Mouse (Mus musculus) C2C12 (cell line): ENCODE results near the gene Meis2. TPM values are rescaled to one million over a fixed set of nuclear protein-coding genes. Genes with fewer than 3 reads are reported as not detected.

ENCODE experiments used
- H3K27me3 ChIP-seq: one replicate; pipeline ENCODE4 v1.6.1; 2011; ENCODE audit not compliant: control insufficient read depth, insufficient read depth, insufficient read length
- H3K36me3 ChIP-seq: one replicate; pipeline ENCODE4 v1.6.1; 2011; ENCODE audit not compliant: control insufficient read depth, insufficient read depth
- H3K4me3 ChIP-seq: one replicate; pipeline ENCODE4 v1.5.1; 2011; ENCODE audit warnings: mild to moderate bottlenecking, control low read depth; ENCODE audit not compliant: poor library complexity, insufficient read depth, severe bottlenecking
- H3K79me2 ChIP-seq: one replicate; pipeline ENCODE4 v1.6.1; 2011; ENCODE audit not compliant: control insufficient read depth, insufficient read depth
- H3K79me3 ChIP-seq: one replicate; pipeline ENCODE4 v1.6.1; 2011; ENCODE audit warnings: low read depth, control low read depth
- H3ac ChIP-seq: one replicate; pipeline ENCODE3; 2011; ENCODE audit warnings: low read depth; ENCODE audit not compliant: control insufficient read depth, insufficient read length
- CEBPB ChIP-seq: IDR thresholded peaks from one replicate; pipeline ENCODE4 v1.6.1; 2011; ENCODE audit warnings: low read depth, mild to moderate bottlenecking, control low read depth, moderate library complexity
- CTCF ChIP-seq: IDR thresholded peaks from one replicate; pipeline ENCODE4 v1.5.1; 2011; ENCODE audit not compliant: control insufficient read depth, insufficient read depth, insufficient read length
- FOSL1 ChIP-seq: IDR thresholded peaks from one replicate; pipeline ENCODE4 v1.8.0; 2011; ENCODE audit warnings: mild to moderate bottlenecking, low read length; ENCODE audit not compliant: poor library complexity, insufficient read depth, severe bottlenecking
- MAX ChIP-seq: IDR thresholded peaks from one replicate; pipeline ENCODE4 v1.6.1; 2011; ENCODE audit warnings: mild to moderate bottlenecking, control low read depth
- MYOD1 ChIP-seq: IDR thresholded peaks from one replicate; pipeline ENCODE4 v1.6.1; 2011; ENCODE audit warnings: low read depth; ENCODE audit not compliant: control insufficient read depth, insufficient read length
- MYOG ChIP-seq: IDR thresholded peaks from one replicate; pipeline ENCODE4 v1.6.1; 2011; ENCODE audit not compliant: control insufficient read depth, insufficient read length; ENCODE audit errors: extremely low read depth
- USF1 ChIP-seq: IDR thresholded peaks from one replicate; pipeline ENCODE4 v1.6.1; 2011; ENCODE audit warnings: low read depth, mild to moderate bottlenecking, control low read depth, moderate library complexity
- polyA plus RNA-seq: library from polyadenylated mRNA; unstranded; fragments of >200 nt; fragmentation: generic; extraction: Trizol; gene quantifications from one replicate; pipeline ENCODE4 v1.2.1, GENCODE M21; 2012; ENCODE audit warnings: missing spikeins

Meis2 gene
- polyA plus RNA-seq, 1 experiment: 16.3 TPM

DNA sequence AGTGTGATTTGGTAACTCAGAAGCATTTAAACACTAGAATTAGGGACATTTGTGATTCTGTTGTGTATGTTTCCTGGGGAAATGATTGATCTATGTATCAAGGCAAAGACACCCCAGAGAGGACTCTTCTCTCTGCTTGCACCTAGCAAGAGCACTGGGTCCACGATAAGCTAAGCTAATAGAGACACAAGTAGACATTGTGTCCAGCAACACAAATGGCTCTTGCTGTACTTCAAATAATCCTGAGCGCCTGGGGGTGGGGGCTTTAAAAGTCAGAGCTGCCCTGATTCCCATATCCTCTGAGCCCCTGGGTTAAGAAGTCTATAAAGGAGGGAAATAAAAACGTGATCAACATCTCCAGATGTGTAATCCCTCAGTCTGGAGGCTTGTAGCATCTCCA, 6.6 kb downstream of the Meis2 start:
- Histone ChIP-seq H3ac (no peak overlapping the region), H3K79me2 (peaks cover 80% of the 10 kb centered on the region), H3K79me3 (peaks cover 39% of the 10 kb centered on the region), H3K4me3 (no peak overlapping the region), H3K27me3 (no peaks in the 10 kb centered on the region), H3K36me3 (peaks cover 29% of the 10 kb centered on the region)
- TF ChIP-seq USF1: no peak
- no peak for TF ChIP-seq CTCF
- no peak for TF ChIP-seq CEBPB
- TF ChIP-seq MAX: no peak
- no peak for TF ChIP-seq MYOD1
- TF ChIP-seq MYOG: no peak
- no peak for TF ChIP-seq FOSL1

DNA sequence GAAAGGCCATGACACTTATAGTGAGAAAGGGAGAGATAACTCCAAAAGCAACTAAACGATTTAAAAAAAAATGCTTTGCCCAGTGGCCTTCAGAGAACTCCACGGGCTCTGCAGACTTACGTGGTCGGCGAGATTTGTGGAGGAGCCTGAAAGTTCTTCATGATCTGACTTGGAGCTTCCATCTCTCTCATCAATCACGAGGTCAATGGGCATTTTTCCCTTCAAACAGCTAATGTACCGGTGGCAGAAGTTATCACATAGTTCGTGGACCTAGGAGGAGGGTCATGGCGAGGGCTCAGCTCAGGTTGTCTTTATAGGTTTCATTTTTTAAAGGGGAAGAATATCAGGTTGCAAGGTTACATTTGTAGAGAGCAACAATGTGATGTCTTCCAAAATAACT, 7.1 kb downstream of the Meis2 start:
- Histone ChIP-seq H3K79me2 (peaks cover 80% of the 10 kb centered on the region), H3K36me3 (peaks cover 29% of the 10 kb centered on the region), H3K79me3 (peaks cover 39% of the 10 kb centered on the region), H3K4me3 (no peak overlapping the region), H3ac (no peak overlapping the region), H3K27me3 (no peaks in the 10 kb centered on the region)
- TF ChIP-seq MAX (no peak), MYOG (no peak), MYOD1 (no peak), USF1 (no peak), CTCF (no peak), FOSL1 (no peak), CEBPB (no peak)

DNA sequence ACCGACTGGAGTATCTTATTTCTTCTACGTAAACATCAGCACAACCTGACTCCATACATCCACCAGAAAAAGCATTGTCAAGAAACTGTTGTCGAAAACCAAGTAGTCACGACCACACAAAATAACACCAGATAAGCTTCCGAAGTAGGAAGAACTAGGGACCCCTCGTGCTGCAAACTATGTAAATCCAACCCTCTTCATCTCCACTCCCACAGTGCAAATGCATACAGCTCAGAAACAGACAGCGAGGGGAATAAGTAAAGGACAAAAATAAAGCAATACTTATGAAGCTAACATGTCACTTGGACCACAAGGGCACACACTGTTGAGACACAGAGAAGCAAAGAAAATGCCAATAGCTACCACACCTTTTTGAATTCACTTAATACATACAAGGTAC, 8.8 kb downstream of the Meis2 start:
- no peak overlapping the region for H3ac ChIP-seq
- peaks cover 80% of the 10 kb centered on the region for H3K79me2 ChIP-seq
- peaks cover 36% of the 10 kb centered on the region for H3K36me3 ChIP-seq
- no peak overlapping the region for H3K4me3 ChIP-seq
- no peaks in the 10 kb centered on the region for H3K27me3 ChIP-seq
- TF ChIP-seq MAX (no peak), USF1 (no peak), FOSL1 (no peak), CTCF (no peak), MYOG (no peak), CEBPB (no peak), MYOD1 (no peak)
- peaks cover 35% of the 10 kb centered on the region for H3K79me3 ChIP-seq

DNA sequence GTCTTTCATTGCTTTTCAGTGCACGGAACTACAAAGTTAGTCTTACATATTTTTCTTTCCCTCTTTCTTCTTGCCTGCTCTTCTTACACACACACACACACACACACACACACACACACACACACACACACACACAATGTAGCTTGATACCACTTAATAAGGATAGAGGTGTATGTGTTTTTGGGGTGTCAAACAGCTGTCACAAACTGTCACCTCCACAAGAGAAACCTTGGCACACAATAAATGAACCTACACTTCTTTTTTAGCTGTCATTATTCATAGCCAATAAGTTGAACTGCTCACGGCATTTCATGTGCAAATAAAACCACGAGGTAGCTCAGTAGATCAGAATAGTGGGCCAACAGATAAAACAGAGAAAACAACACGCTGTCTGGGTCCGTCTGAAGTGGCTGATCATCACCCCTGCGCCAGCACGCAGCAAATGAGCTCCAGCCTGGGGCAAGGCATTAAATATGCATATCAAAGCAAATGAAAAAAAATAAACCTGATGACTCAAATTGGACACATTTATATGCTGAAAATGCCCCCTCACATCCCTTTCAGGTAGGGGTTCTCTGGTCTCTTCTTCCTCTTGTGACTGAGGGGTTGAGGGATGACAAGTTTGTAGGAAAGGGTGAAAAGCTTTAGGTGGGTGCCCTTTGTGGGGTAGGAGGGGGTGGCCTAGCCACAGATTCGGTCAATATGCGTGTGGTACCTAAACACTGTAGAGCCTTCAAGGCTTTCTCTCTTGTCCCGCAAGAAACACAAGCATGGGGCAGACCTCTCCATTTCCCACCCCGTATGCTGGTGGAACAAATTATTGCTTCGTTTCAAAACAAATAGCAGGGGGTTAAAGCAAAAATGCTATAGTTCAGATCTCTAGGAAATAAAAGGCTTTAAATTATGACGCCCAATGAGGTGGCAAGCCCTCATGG, 9.7 kb downstream of the Meis2 start:
- Histone ChIP-seq H3K79me3 (peaks cover 34% of the 10 kb centered on the region), H3K4me3 (no peak overlapping the region), H3K27me3 (no peaks in the 10 kb centered on the region), H3K79me2 (peaks cover 80% of the 10 kb centered on the region), H3ac (no peak overlapping the region), H3K36me3 (peaks cover 44% of the 10 kb centered on the region)
- TF ChIP-seq USF1 (no peak), MYOD1 (no peak), MYOG (no peak), MAX (no peak), FOSL1 (no peak), CEBPB (no peak), CTCF (no peak)

DNA sequence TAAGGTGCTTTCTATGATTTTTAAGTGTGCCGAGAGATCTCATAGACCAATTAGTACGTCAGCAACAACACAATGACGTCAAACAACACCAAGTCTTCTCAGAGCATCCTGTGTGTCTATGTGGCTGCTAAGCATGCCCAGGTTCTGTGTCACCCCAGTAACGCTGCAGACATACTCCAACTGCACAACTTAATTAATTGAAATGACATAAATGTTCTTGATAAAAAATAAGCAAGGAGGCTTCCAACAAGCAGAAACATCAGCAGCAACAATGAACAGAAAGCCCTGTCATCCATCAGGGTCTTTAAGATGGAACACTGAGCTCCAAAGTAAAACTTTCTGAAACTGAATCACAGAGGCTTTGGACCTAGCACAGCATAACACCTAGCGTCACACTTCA, 11.7 kb downstream of the Meis2 start:
- H3K79me2 ChIP-seq: peaks cover 88% of the 10 kb centered on the region
- H3K36me3 ChIP-seq: peaks cover 34% of the 10 kb centered on the region
- H3K27me3 ChIP-seq: no peaks in the 10 kb centered on the region
- no peak for TF ChIP-seq CEBPB
- no peak for TF ChIP-seq MYOG
- TF ChIP-seq CTCF: no peak
- no peak for TF ChIP-seq MYOD1
- no peak for TF ChIP-seq USF1
- TF ChIP-seq MAX: no peak
- TF ChIP-seq FOSL1: no peak
- no peak overlapping the region for H3ac ChIP-seq
- H3K79me3 ChIP-seq: peaks cover 37% of the 10 kb centered on the region
- no peak overlapping the region for H3K4me3 ChIP-seq
